Mouse (Mus musculus) liver, adult 2 months (tissue): ENCODE results near the gene Acaca. TPM values are rescaled to one million over a fixed set of nuclear protein-coding genes. Genes with fewer than 3 reads are reported as not detected.
A peak's percentile ranks its signal among the peaks of the same experiment; 100 is the strongest.

ENCODE experiments used
- DNase-seq: peaks from one replicate; pipeline ENCODE4 v3.0.0-alpha.2; 2011; ENCODE audit warnings: low read depth, low spot score; ENCODE audit errors: extremely low read depth
- H3K27ac ChIP-seq: fragments of 200-500 bp; replicated peaks from 2 replicates; pipeline ENCODE4 v1.5.1; 2012; ENCODE audit warnings: low read depth, mild to moderate bottlenecking, control low read depth, inconsistent platforms, low read length; ENCODE audit not compliant: insufficient read depth
- H3K27me3 ChIP-seq: fragments of 200-500 bp; 2 replicates; pipeline ENCODE4 v1.6.1; 2012; ENCODE audit warnings: mild to moderate bottlenecking, moderate library complexity, low read length, inconsistent platforms; ENCODE audit not compliant: control insufficient read depth, insufficient read depth
- H3K36me3 ChIP-seq: fragments of 200-500 bp; 2 replicates; pipeline ENCODE4 v1.6.1; 2012; ENCODE audit warnings: low read length, inconsistent platforms; ENCODE audit not compliant: control insufficient read depth, insufficient read depth
- H3K4me1 ChIP-seq: fragments of 200-500 bp; 2 replicates; pipeline ENCODE4 v1.6.1; 2011; ENCODE audit warnings: low read length; ENCODE audit not compliant: control insufficient read depth, insufficient read depth
- H3K4me3 ChIP-seq: fragments of 200-500 bp; 2 replicates; pipeline ENCODE4 v1.5.1; 2011; ENCODE audit warnings: low read depth, mild to moderate bottlenecking, control low read depth, low read length, moderate library complexity; ENCODE audit not compliant: insufficient read depth
- H3K79me2 ChIP-seq: fragments of 200-500 bp; 2 replicates; pipeline ENCODE4 v1.6.1; 2012; ENCODE audit warnings: inconsistent platforms, mild to moderate bottlenecking, low read length, moderate library complexity; ENCODE audit not compliant: control insufficient read depth, insufficient read depth
- H3K9ac ChIP-seq: fragments of 200-500 bp; 2 replicates; pipeline ENCODE4 v1.6.1; 2012; ENCODE audit warnings: low read depth, mild to moderate bottlenecking, control low read depth, inconsistent platforms, low read length
- CTCF ChIP-seq: fragments of 200-500 bp; IDR thresholded peaks from 2 replicates; pipeline ENCODE4 v1.5.1; 2011; ENCODE audit warnings: low read depth, low read length, control low read depth
- POLR2A ChIP-seq: fragments of 200-500 bp; IDR thresholded peaks from 2 replicates; pipeline ENCODE4 v1.6.1; 2011; ENCODE audit warnings: low read length, control low read depth; ENCODE audit not compliant: insufficient read depth; ENCODE audit errors: extremely low read depth
- WGBS: fragments of 180-500 bp; shearing (Covaris S2); methylation state at CpG from one replicate; pipeline ENCODE4 v1.1.7; 2018; 5-methylcytosine and 5-hydroxymethylcytosine counted together
- polyA plus RNA-seq: library from polyadenylated mRNA; depleted of rRNA; stranded (reverse); fragments of >200 nt; gene quantifications from 2 replicates; pipeline ENCODE4 v1.2.3, GENCODE M21; 2012
- total RNA-seq: library from RNA; depleted of rRNA; stranded (reverse); fragments of >200 nt; gene quantifications from 2 replicates; pipeline ENCODE4 v1.2.3, GENCODE M21; 2014

The Acaca gene
- total and polyA plus RNA-seq, 2 experiments = 20.7 to 86.4 TPM

- 69% methylated on average over 5 of the region's 5 CpGs for WGBS
- Histone ChIP-seq H3K27me3 (no peaks in the 10 kb centered on the region), H3K4me1 (no peaks in the 10 kb centered on the region), H3K4me3 (no peak overlapping the region), H3K9ac (no peak overlapping the region), H3K36me3 (peaks cover 72% of the 10 kb centered on the region), H3K79me2 (no peaks in the 10 kb centered on the region), H3K27ac (no peak overlapping the region)
- no peak for TF ChIP-seq CTCF
- TF ChIP-seq POLR2A = no peak
- DNase-seq = no peak
These were observed 147.5 kb downstream of the Acaca start for GRCm38 (mm10) chr11:84276979-84277378.

- TF ChIP-seq CTCF (no peak), POLR2A (no peak)
- Histone ChIP-seq H3K79me2 (peaks cover 2% of the 10 kb centered on the region; the same call in 1 of the 2 replicates), H3K27me3 (no peaks in the 10 kb centered on the region), H3K9ac (no peak overlapping the region), H3K36me3 (peaks cover 69% of the 10 kb centered on the region), H3K4me3 (no peak overlapping the region), H3K27ac (no peak overlapping the region), H3K4me1 (no peaks in the 10 kb centered on the region)
- WGBS = 87% methylated on average over 5 of the region's 5 CpGs
- DNase-seq = no peak
These were observed 151.8 kb downstream of the Acaca start for GRCm38 (mm10) chr11:84281280-84281679.

- TF ChIP-seq POLR2A (no peak), CTCF (no peak)
- Histone ChIP-seq H3K4me3 (no peak overlapping the region), H3K4me1 (no peaks in the 10 kb centered on the region), H3K27me3 (no peaks in the 10 kb centered on the region), H3K79me2 (peaks cover 2% of the 10 kb centered on the region; the same call in 1 of the 2 replicates), H3K9ac (no peak overlapping the region), H3K36me3 (peaks cover 65% of the 10 kb centered on the region), H3K27ac (no peak overlapping the region)
- WGBS = 89% methylated on average over 7 of the region's 7 CpGs
- DNase-seq = no peak
These were observed 153.7 kb downstream of the Acaca start for GRCm38 (mm10) chr11:84282944-84283703.

GRCm38 (mm10) chr11:84290781-84291180 is 161.3 kb downstream of the Acaca start:
- no peaks in the 10 kb centered on the region for H3K79me2 ChIP-seq
- H3K36me3 ChIP-seq = peaks cover 71% of the 10 kb centered on the region
- H3K4me1 ChIP-seq = no peaks in the 10 kb centered on the region
- no peak overlapping the region for H3K27ac ChIP-seq
- H3K9ac ChIP-seq = no peak overlapping the region
- DNase-seq = peak; percentile 56
- H3K4me3 ChIP-seq = no peak overlapping the region
- 40% methylated on average over 3 of the region's 3 CpGs for WGBS
- H3K27me3 ChIP-seq = no peaks in the 10 kb centered on the region
- no peak for TF ChIP-seq CTCF
- no peak for TF ChIP-seq POLR2A

GRCm38 (mm10) chr11:84292532-84292931 is 163.1 kb downstream of the Acaca start:
- Histone ChIP-seq H3K27me3 (no peaks in the 10 kb centered on the region), H3K9ac (no peak overlapping the region), H3K27ac (no peak overlapping the region), H3K79me2 (no peaks in the 10 kb centered on the region), H3K4me1 (no peaks in the 10 kb centered on the region), H3K36me3 (peaks cover 73% of the 10 kb centered on the region), H3K4me3 (no peak overlapping the region)
- 79% methylated on average over 3 of the region's 3 CpGs for WGBS
- TF ChIP-seq CTCF (no peak), POLR2A (no peak)
- DNase-seq = no peak

- no peaks in the 10 kb centered on the region for H3K4me1 ChIP-seq
- no peak for DNase-seq
- 97% methylated on average over 3 of the region's 3 CpGs for WGBS
These were observed 163.8 kb downstream of the Acaca start for GRCm38 (mm10) chr11:84293288-84293687.

More at GRCm38 (mm10) chr11:84293288-84293687, 163.8 kb downstream of the Acaca start:
- no peaks in the 10 kb centered on the region for H3K79me2 ChIP-seq
- peaks cover 71% of the 10 kb centered on the region for H3K36me3 ChIP-seq
- H3K27me3 ChIP-seq = no peaks in the 10 kb centered on the region
- no peak for TF ChIP-seq POLR2A
- no peak for TF ChIP-seq CTCF
- H3K4me3 ChIP-seq = no peak overlapping the region
- no peak overlapping the region for H3K27ac ChIP-seq
- no peak overlapping the region for H3K9ac ChIP-seq
